Mouse (Mus musculus) heart, adult 11 months (tissue): ENCODE data around the gene Myrip.
"Not testable (repeated sequence)": the region's sequence is repeated elsewhere in the genome, so short reads cannot be mapped to it uniquely, and the experiment has no call there.

Experiments
- DNase-seq: peaks from one replicate; pipeline ENCODE4 v3.0.0; 2022

The Myrip gene

GRCm38 (mm10) chr9:120301213-120301612 is at the start of gene Myrip:
Gene Myrip, plus strand, starts transcription at chr9:120301513.
- peak; percentile 81 for DNase-seq

DNA sequence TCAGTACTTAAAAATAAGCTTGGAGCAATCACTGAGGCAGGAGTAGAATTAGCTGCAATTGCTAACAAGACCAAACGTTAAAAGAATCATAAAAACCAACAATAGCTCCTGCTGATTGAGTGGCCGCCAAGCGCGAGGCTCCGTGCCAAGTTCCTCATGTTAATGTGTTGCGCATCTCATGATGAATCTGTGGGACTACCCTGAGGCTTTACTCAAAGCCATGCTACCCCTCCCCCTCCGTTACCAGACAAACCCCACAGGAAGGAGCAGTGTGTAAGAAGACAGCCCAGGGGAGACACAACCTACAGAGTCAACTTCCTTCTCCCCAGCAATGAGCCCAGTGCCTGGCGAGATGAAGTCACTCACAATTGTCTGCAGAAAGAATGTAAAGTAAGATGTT is 41.5 kb upstream of the Myrip start:
- peak; percentile 93 for DNase-seq

- peak; percentile 73 for DNase-seq
Observed at GRCm38 (mm10) chr9:120263994-120264393, 37.3 kb upstream of the Myrip start.

DNA sequence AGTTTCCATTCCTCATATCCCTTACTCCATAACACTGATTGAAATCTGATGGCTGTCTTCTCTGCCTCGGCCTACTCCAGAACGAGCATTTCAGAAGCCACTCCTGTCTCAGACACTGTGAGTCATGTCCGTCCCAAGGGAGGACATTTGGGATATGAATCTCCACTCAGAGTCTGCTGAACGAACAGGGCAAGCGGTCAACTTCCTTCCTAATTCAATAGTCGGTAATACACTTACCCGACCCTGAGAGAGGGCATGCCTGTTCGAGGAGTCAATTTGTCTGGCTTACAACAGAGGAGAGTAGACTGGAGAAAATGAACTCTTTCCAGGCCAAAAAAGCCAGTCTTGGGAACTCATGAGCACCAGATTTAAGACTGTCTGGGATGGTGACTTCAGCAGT is 28.2 kb upstream of the Myrip start:
- peak; percentile 98 for DNase-seq

GRCm38 (mm10) chr9:120275226-120275625 is 26.1 kb upstream of the Myrip start:
- DNase-seq, result peak; percentile 90

- DNase-seq, result no peak
Observed at GRCm38 (mm10) chr9:120281147-120281546, 20.2 kb upstream of the Myrip start.

- peak; percentile 84 for DNase-seq
Observed at GRCm38 (mm10) chr9:120282461-120283047, 18.8 kb upstream of the Myrip start.

DNA sequence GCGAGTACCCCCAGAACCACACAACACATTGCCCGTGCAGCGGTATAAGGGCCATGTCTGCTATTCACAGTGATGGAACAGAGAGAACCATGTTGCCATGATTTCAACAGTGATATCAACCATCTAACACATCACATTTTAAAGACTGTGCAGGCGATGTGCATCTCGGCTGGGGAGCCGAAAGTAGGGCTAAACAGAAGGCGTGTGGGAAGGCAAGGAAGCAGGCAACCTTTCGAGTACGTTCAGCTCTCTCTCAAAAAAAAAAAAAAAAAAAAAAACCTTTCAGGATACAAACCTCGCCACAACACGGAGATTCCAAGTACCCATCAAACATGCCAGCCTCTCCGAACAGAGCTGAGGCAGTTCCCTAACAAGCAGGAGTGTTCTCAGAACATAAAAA is 17.8 kb upstream of the Myrip start:
- no peak for DNase-seq

- no peak for DNase-seq
Observed at GRCm38 (mm10) chr9:120288011-120288410, 13.3 kb upstream of the Myrip start.

DNA sequence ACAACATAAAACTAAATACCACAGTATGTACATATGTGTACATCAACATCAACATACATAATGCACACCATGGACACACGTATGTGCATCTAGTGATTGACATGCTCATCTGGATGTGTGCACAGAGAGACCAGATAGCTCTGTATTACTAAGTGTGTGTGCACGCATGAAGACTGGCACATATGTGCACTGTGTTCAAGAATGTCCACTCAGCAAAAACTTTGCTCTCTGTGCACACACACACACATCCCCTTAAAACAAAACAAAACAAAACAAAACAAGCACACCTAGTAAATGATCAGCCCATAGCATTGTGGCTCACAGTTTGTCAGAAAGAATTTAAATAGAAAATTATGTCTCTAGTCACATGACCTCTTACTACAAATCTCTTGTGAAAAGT is 10.9 kb upstream of the Myrip start:
- DNase-seq, result no peak

GRCm38 (mm10) chr9:120292488-120292887 is 8.8 kb upstream of the Myrip start:
- DNase-seq, result peak; percentile 74

DNA sequence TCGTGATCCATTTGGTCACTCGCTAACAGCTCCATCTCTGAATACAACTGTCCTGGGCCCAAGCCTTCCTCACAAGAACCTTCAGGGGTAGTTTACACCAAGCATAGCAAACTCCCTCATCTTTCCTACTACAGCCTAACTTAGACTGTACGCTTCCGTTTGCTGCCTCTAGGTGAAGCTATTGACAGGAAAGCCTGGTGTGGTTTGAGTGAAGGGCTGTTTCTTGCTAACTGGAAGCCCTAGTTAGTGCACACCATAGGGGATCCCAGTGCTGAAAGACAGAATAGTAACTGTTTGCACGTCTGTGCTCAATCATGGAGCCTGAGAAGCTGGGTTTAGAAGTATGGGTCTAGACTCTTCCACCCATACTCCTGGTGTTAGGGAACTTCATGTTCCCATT is 5.8 kb upstream of the Myrip start:
- DNase-seq, result peak; percentile 70

GRCm38 (mm10) chr9:120296938-120297337 is 4.4 kb upstream of the Myrip start:
- no peak for DNase-seq

GRCm38 (mm10) chr9:120299429-120299828 is 1.9 kb upstream of the Myrip start:
- no peak for DNase-seq

- DNase-seq, result peak; percentile 83
Observed at GRCm38 (mm10) chr9:120302980-120303452, 1.7 kb downstream of the Myrip start.

GRCm38 (mm10) chr9:120303453-120304299 is 2.4 kb downstream of the Myrip start:
- peak; percentile 97 for DNase-seq

DNA sequence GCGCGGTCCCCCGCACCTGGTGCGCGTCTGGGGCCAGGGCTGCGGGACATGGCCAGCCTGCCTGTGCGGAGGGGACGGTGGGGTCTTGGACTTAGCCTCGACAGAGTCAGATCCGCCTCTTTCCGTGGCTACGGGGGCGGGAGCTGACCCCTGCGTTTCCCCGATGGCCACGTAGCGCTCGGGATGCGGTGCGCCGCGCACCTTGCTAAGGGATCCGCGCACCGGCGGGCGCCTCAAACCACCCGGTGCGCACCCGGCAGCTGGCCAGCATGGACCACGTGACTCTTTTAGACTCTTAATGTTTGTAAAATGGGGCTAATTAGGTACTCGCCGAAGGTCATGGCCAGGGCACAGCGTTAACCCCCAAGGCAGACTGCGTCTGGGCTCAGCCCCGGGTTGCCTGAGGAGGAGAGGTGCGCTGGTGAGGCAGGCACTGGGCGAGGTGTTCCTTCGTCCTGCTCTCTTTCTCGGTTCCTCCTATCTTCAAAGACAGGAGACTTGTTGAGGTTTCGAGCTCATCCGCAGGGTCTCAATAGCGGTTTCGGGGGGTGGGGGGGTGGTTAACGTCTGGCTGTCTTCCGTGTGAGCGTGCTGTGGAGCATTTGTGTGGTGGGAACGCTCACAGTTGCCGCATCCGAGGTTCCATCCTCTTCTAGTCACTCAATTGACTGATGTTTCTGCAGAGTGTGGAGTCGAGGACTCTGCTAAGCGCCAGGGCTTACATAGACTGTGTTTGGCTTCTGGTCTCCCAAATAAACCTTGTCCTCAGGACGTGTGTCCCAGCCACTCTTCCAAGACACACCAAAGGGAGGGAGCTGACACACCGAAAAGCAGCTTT is 3.2 kb downstream of the Myrip start:
- peak; percentile 94 for DNase-seq

- no peak for DNase-seq
Observed at GRCm38 (mm10) chr9:120315171-120315570, 13.9 kb downstream of the Myrip start.

- DNase-seq, result no peak
Observed at GRCm38 (mm10) chr9:120319099-120319498, 17.8 kb downstream of the Myrip start.

DNA sequence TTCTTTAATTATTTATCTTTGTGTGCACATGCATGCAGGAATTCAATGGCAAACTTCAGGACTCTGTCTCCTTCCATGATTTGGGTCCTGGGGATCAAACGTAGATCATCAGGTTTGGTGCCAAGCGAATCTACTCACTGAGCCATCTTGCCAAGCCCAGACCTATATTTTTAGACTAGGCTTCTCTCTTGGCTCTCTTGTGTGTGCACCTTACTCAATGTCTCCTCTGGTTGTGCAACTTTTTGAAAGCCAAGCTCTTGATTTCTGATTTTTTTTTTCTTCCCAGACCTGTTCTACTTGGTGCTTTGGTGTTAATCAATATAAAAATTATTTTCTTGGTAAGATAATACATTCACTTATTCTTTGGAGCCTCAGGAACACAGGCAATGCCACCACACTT is 19.3 kb downstream of the Myrip start:
- DNase-seq, result no peak

DNA sequence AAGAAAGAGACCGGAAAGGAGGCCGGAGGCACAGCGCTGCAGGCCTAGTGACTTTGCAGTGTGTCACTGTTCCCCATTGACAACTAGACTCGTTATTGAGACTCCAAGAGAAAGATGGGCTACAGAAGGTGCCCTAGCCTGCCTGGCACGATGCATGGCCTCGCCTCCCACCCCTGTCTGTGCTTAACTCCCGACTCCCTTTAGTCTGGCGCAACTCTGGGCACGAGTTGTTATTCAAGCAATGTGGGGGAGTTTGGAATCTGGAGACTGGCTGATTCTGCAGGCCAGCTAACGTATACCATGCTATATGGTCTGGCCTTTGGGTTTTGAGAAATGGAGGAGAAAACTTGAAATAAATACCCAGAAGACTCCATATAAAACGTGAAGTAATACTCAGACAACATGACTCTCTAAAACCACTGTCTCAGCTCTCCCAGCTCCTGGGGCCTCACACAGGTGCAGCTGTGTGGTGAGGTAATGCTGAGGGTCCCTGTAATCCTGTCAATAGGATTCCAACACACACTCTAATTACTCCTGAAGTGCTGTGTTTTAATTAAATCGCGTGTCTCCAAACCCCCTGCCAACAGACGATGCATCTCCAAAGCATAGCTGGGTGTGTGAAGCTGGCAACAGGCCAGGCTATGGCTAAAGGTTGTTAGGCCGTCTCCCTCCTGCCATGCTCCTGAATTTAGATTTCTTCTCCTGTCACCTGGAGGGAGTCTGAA is 21.6 kb downstream of the Myrip start:
- DNase-seq, result no peak

- not testable (repeated sequence) for DNase-seq
Observed at GRCm38 (mm10) chr9:120331048-120331447, 29.7 kb downstream of the Myrip start.

GRCm38 (mm10) chr9:120338172-120338571 is 36.9 kb downstream of the Myrip start:
- DNase-seq, result peak; percentile 88
